Mouse (Mus musculus) small intestine, adult 2 months (tissue): ENCODE results near the gene Gm3476.
"Not testable (repeated sequence)": the region's sequence is repeated elsewhere in the genome, so short reads cannot be mapped to it uniquely, and the experiment has no call there.

Source experiments
- CTCF ChIP-seq: fragments of 200-500 bp; IDR thresholded peaks from 2 replicates; pipeline ENCODE4 v1.5.1; 2012; ENCODE audit warnings: low read depth, mild to moderate bottlenecking, control low read depth, inconsistent platforms, low read length, moderate library complexity, mixed read lengths; ENCODE audit not compliant: insufficient replicate concordance, insufficient read length; ENCODE audit errors: extremely low read depth
- POLR2A ChIP-seq: fragments of 200-500 bp; IDR thresholded peaks from 2 replicates; pipeline ENCODE4 v1.6.1; 2012; ENCODE audit warnings: low read depth, mild to moderate bottlenecking, control low read depth, inconsistent platforms, low read length, moderate library complexity

DNA sequence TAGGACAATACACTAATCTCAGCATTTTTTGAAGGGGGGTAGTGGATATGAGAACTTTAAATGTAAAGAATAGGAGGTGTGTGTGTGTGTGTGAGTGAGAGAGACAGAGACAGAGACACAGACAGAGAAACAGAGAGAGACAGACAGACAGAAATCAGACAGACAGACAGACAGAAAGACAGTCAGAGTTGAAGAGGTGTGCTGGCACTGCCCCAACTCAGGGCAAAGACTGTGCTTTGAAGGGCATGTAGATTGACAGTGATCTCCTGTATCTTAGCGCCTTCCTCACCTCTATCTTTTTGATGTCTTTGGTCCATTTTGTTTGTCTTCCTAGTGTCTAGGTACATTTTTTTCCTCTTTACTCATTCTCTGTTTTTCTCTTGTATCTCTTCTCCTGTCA, 35.5 kb upstream of the Gm3476 start:
- TF ChIP-seq CTCF, POLR2A: not testable (repeated sequence)
